In genomic region chr3:71919865-71920264, GRCm38 (mm10) we compare ENCODE assay signal across 24 mouse cellular contexts.
DNase-seq lines count a peak whose midpoint lies in the region; ATAC-seq and TF ChIP-seq lines count a peak whose summit lies in the region.
"Had no signal": no experiment of that assay in that cellular context is flagged by ENCODE, and none has a peak within 500 bp of the region (broad histone marks: within the 10 kb centered on the region; RNA-seq: fewer than 3 reads in every experiment).

No protein-coding gene starts in this region.

- peak; percentile 81 for ATAC-seq in forebrain, embryonic 14.5 days
- no peak for ATAC-seq in forebrain, embryonic 11.5 days (replicated peaks; ENCODE audit: low FRiP score)
- ATAC-seq in forebrain, postnatal 0 days = no peak
- ATAC-seq: intestine, embryonic 16.5 days; Patski had no signal

- H3K4me2 ChIP-seq in forebrain, embryonic 14.5 days (ENCODE audit: low read length) = no peak overlapping the region
- no peak overlapping the region for H3K4me2 ChIP-seq in forebrain, embryonic 11.5 days (ENCODE audit: low read depth, low read length, severe bottlenecking)
- no peak overlapping the region for H3K4me2 ChIP-seq in forebrain, postnatal 0 days (ENCODE audit: low read depth)
- H3K4me2 ChIP-seq: embryonic facial prominence, embryonic 13.5 days; heart, embryonic 13.5 days; hindbrain, embryonic 13.5 days had no signal

- DNase-seq in forebrain, embryonic 14.5 days (ENCODE audit: low spot score) = peak; percentile 72
- no peak for DNase-seq in forebrain, embryonic 11.5 days (ENCODE audit: low spot score)
- DNase-seq in layer of hippocampus, adult 9-10 months (ENCODE audit: low spot score) = peak; percentile 11
- no peak for DNase-seq in layer of hippocampus, postnatal 25 days (ENCODE audit: extremely low spot score in 1 of 2, low spot score in 1 of 2)
- DNase-seq in retina, postnatal 1 day = peak; percentile 1
- DNase-seq in retina, embryonic 14.5 days (ENCODE audit: low spot score) = no peak
- peak; percentile 31 for DNase-seq in forebrain, postnatal 0 days
- DNase-seq in T-cell, adult 2 months (ENCODE audit: low spot score) = no peak
- DNase-seq: adrenal gland, adult 2 months; adrenal gland, postnatal 25 days; cerebellum, adult 11-12 months; cerebellum, adult 9-10 months; cerebellum, postnatal 25 days; gastrocnemius, postnatal 36 days; heart, adult 11 months; heart, postnatal 36 days; kidney, adult 2 months had no signal

- H3K27me3 ChIP-seq in forebrain, embryonic 14.5 days (replicated peaks; ENCODE audit: control insufficient read depth, insufficient read depth, low read length) = no peaks in the 10 kb centered on the region
- no peaks in the 10 kb centered on the region for H3K27me3 ChIP-seq in forebrain, embryonic 11.5 days (ENCODE audit: control insufficient read depth, insufficient read depth, low read length)
- H3K27me3 ChIP-seq in forebrain, postnatal 0 days (ENCODE audit: insufficient read depth, low read length) = no peaks in the 10 kb centered on the region
- H3K27me3 ChIP-seq: CH12.LX; embryonic facial prominence, embryonic 13.5 days; heart, embryonic 13.5 days; hindbrain, embryonic 13.5 days had no signal

- 50% methylated on average over 3 of the region's 3 CpGs for WGBS in forebrain, embryonic 14.5 days
- 72% methylated on average over 3 of the region's 3 CpGs for WGBS in forebrain, embryonic 11.5 days
- WGBS in forebrain, postnatal 0 days = 38% methylated on average over 3 of the region's 3 CpGs

- no peak overlapping the region for H3K4me3 ChIP-seq in forebrain, embryonic 14.5 days (ENCODE audit: low read depth, low read length)
- no peak overlapping the region for H3K4me3 ChIP-seq in forebrain, embryonic 11.5 days (ENCODE audit: low read depth, low read length)
- H3K4me3 ChIP-seq in forebrain, postnatal 0 days (ENCODE audit: low read depth, low read length) = no peak overlapping the region
- H3K4me3 ChIP-seq: embryonic facial prominence, embryonic 13.5 days; erythroblast, embryonic 14.5 days; heart, embryonic 13.5 days; hindbrain, embryonic 13.5 days had no signal

- H3K27ac ChIP-seq in forebrain, embryonic 14.5 days (ENCODE audit: low read depth, low read length) = no peak overlapping the region
- H3K27ac ChIP-seq in forebrain, embryonic 11.5 days (ENCODE audit: low read depth, low read length) = no peak overlapping the region
- no peak overlapping the region for H3K27ac ChIP-seq in forebrain, postnatal 0 days (ENCODE audit: low read depth, low read length)
- H3K27ac ChIP-seq: embryonic facial prominence, embryonic 13.5 days; heart, embryonic 13.5 days; hindbrain, embryonic 13.5 days had no signal

- H3K9me3 ChIP-seq in forebrain, embryonic 14.5 days (replicated peaks; ENCODE audit: control insufficient read depth, low read length) = no peaks in the 10 kb centered on the region
- no peaks in the 10 kb centered on the region for H3K9me3 ChIP-seq in forebrain, embryonic 11.5 days (ENCODE audit: control insufficient read depth, low read length)
- no peaks in the 10 kb centered on the region for H3K9me3 ChIP-seq in forebrain, postnatal 0 days (ENCODE audit: low read length)
- H3K9me3 ChIP-seq: embryonic facial prominence, embryonic 13.5 days; heart, embryonic 13.5 days; hindbrain, embryonic 13.5 days had no signal

- no peaks in the 10 kb centered on the region for H3K4me1 ChIP-seq in forebrain, embryonic 14.5 days (ENCODE audit: control insufficient read depth, insufficient read depth, low read length)
- H3K4me1 ChIP-seq in forebrain, embryonic 11.5 days (replicated peaks; ENCODE audit: control insufficient read depth, insufficient read depth, low read length) = no peaks in the 10 kb centered on the region
- no peaks in the 10 kb centered on the region for H3K4me1 ChIP-seq in forebrain, postnatal 0 days (ENCODE audit: insufficient read depth)
- H3K4me1 ChIP-seq: embryonic facial prominence, embryonic 13.5 days; heart, embryonic 13.5 days; hindbrain, embryonic 13.5 days had no signal

- TF ChIP-seq CTCF in forebrain, postnatal 0 days (IDR thresholded peaks at IDR 0.05; ENCODE audit: low read depth) = no peak

- H3K9ac ChIP-seq in forebrain, embryonic 14.5 days (ENCODE audit: low read length) = no peak overlapping the region
- no peak overlapping the region for H3K9ac ChIP-seq in forebrain, embryonic 11.5 days (ENCODE audit: low read length)
- H3K9ac ChIP-seq in forebrain, postnatal 0 days = no peak overlapping the region
- H3K9ac ChIP-seq: embryonic facial prominence, embryonic 13.5 days; heart, embryonic 13.5 days; hindbrain, embryonic 13.5 days had no signal

- no peaks in the 10 kb centered on the region for H3K36me3 ChIP-seq in forebrain, embryonic 14.5 days (ENCODE audit: control insufficient read depth, insufficient read depth, low read length)
- no peaks in the 10 kb centered on the region for H3K36me3 ChIP-seq in forebrain, embryonic 11.5 days (ENCODE audit: control insufficient read depth, insufficient read depth, low read length)
- H3K36me3 ChIP-seq in forebrain, postnatal 0 days (ENCODE audit: insufficient read depth) = no peaks in the 10 kb centered on the region
- H3K36me3 ChIP-seq: embryonic facial prominence, embryonic 13.5 days; heart, embryonic 13.5 days; hindbrain, embryonic 13.5 days had no signal

Comparison
In these comparisons a context has a peak if more than half of its experiments do, and no peak if none do; other contexts are left out.
1. DNase-seq: peak in forebrain, embryonic 14.5 days (single experiment), layer of hippocampus, adult 9-10 months (single experiment), retina, postnatal 1 day (single experiment) and forebrain, postnatal 0 days (single experiment); none in forebrain, embryonic 11.5 days (single experiment), layer of hippocampus, postnatal 25 days (0 of 2), retina, embryonic 14.5 days (single experiment) and T-cell, adult 2 months (single experiment).